ENCODE assay signal across 8 mouse cellular contexts in genomic region chr10:64087936-64088773, GRCm38 (mm10). TPM values are rescaled to one million over a fixed set of nuclear protein-coding genes. Genes with fewer than 3 reads are reported as not detected.
DNase-seq lines count a peak whose midpoint lies in the region; ATAC-seq and TF ChIP-seq lines count a peak whose summit lies in the region.

No protein-coding gene starts in this region.

- H3K27ac ChIP-seq in gastrocnemius, adult 2 months: no peak overlapping the region
- peak overlapping the region; percentile 58; the same call in 1 of the 2 replicates for H3K27ac ChIP-seq in forebrain, embryonic 10.5 days
- H3K27ac ChIP-seq in neural tube, embryonic 13.5 days (replicated peaks): peak overlapping the region; percentile 56

- H3K4me3 ChIP-seq in gastrocnemius, adult 2 months: peak overlapping the region; percentile 55
- H3K4me3 ChIP-seq in forebrain, embryonic 10.5 days: peak overlapping the region; percentile 56
- peak overlapping the region; percentile 55 for H3K4me3 ChIP-seq in neural tube, embryonic 13.5 days

- peak overlapping the region; percentile 79 for H3K9ac ChIP-seq in neural tube, embryonic 13.5 days

- peak overlapping the region; percentile 86 for H3K4me2 ChIP-seq in neural tube, embryonic 13.5 days

- peak; percentile 26 for DNase-seq in gastrocnemius, adult 2 months
- no peak for DNase-seq in gastrocnemius, adult 8-10 months (ENCODE audit: low spot score in 2 of 2)
- peak; percentile 72 for DNase-seq in brain, adult 2 months (ENCODE audit: low read depth, low spot score)
- peak; percentile 34 for DNase-seq in forebrain, embryonic 10.5 days (ENCODE audit: extremely low spot score, low spot score)
- DNase-seq in left cerebral cortex, adult 8-10 months (ENCODE audit: low spot score in 2 of 2): peak; percentile 23 to 29
- DNase-seq in adrenal gland, postnatal 10 days: no peak
- no peak for DNase-seq in thymus, postnatal 25 days

- H3K9me3 ChIP-seq in forebrain, embryonic 10.5 days: no peaks in the 10 kb centered on the region
- no peaks in the 10 kb centered on the region for H3K9me3 ChIP-seq in neural tube, embryonic 13.5 days

- intact Hi-C loops in gastrocnemius, adult 2 months (cut with DNase I): no loop called here

- TF ChIP-seq CTCF in gastrocnemius, adult 2 months (IDR thresholded peaks at IDR 0.05): no peak

- ATAC-seq in neural tube, embryonic 13.5 days (ENCODE audit: low read depth): 0 out of 2 replicates have a peak, but pooled peaks have one; percentile 8

- peaks cover 55% of the 10 kb centered on the region for H3K27me3 ChIP-seq in forebrain, embryonic 10.5 days (ENCODE audit: poor library complexity, severe bottlenecking)
- peaks cover 7% of the 10 kb centered on the region for H3K27me3 ChIP-seq in neural tube, embryonic 13.5 days

- 3% methylated on average over 26 of the region's 26 CpGs for WGBS in forebrain, embryonic 10.5 days
- 4% methylated on average over 26 of the region's 26 CpGs for WGBS in neural tube, embryonic 13.5 days

- peaks cover 46% of the 10 kb centered on the region for H3K4me1 ChIP-seq in forebrain, embryonic 10.5 days
- H3K4me1 ChIP-seq in neural tube, embryonic 13.5 days (replicated peaks): peaks cover 48% of the 10 kb centered on the region

- H3K36me3 ChIP-seq in forebrain, embryonic 10.5 days (replicated peaks): no peaks in the 10 kb centered on the region
- no peaks in the 10 kb centered on the region for H3K36me3 ChIP-seq in neural tube, embryonic 13.5 days

RNA-seq across cellular contexts. Expression of gene Lrrtm3, which starts 1.9 kb away (rescaled TPM):
- total RNA-seq in gastrocnemius, adult 2 months (2021): under 1 TPM; 0.41 to 0.59 TPM
- under 1 TPM; 0.10 to 0.99 (median 0.34) TPM for total RNA-seq in gastrocnemius, adult 8-10 months (2022)
- 1.4 and 1.9 TPM in 2 replicates for polyA plus RNA-seq in forebrain, embryonic 10.5 days (2016; fragmentation: Nextera tagmentation; extraction: Ambion mirVana)
- total RNA-seq in left cerebral cortex, adult 8-10 months (2022): 10 to 100 TPM; 58.9 to 71.8 (median 61.8) TPM
- 20.1 and 21.0 TPM in 2 replicates for polyA plus RNA-seq in neural tube, embryonic 13.5 days (2015; fragmentation: Nextera tagmentation; extraction: Ambion mirVana)
- under 1 TPM; 0.76 to 0.81 TPM for total RNA-seq in adrenal gland, postnatal 10 days (2021)

Comparison
In these comparisons a context has a peak if more than half of its experiments do, and no peak if none do; other contexts are left out.
1. DNase-seq: peak in gastrocnemius, adult 2 months (single experiment), brain, adult 2 months (single experiment), forebrain, embryonic 10.5 days (single experiment) and left cerebral cortex, adult 8-10 months (2 of 2); none in gastrocnemius, adult 8-10 months (0 of 2), adrenal gland, postnatal 10 days (single experiment) and thymus, postnatal 25 days (single experiment).
2. RNA of gene Lrrtm3, which starts 1.9 kb away (total RNA-seq): 58.9 to 71.8 TPM in left cerebral cortex, adult 8-10 months; 0.76 to 0.81 TPM in adrenal gland, postnatal 10 days, 0.41 to 0.59 TPM in gastrocnemius, adult 2 months and 0.10 to 0.99 TPM in gastrocnemius, adult 8-10 months; every median in the first group is over 10 times any median in the second.
3. Peak in every context shown above with its lines, with median percentiles within 50 percentile points of each other: H3K4me3 ChIP-seq.